Mouse (Mus musculus): ENCODE data around the gene Omt2b. TPM values are rescaled to one million over a fixed set of nuclear protein-coding genes. Genes with fewer than 3 reads are reported as not detected.
A peak's percentile ranks its signal among the peaks of the same experiment; 100 is the strongest.
"Not testable (repeated sequence)": the region's sequence is repeated elsewhere in the genome, so short reads cannot be mapped to it uniquely, and the experiment has no call there.

Omt2b gene
- not detected in 2 replicates for polyA plus RNA-seq (2015; fragmentation: Nextera tagmentation; extraction: Ambion mirVana)

DNA sequence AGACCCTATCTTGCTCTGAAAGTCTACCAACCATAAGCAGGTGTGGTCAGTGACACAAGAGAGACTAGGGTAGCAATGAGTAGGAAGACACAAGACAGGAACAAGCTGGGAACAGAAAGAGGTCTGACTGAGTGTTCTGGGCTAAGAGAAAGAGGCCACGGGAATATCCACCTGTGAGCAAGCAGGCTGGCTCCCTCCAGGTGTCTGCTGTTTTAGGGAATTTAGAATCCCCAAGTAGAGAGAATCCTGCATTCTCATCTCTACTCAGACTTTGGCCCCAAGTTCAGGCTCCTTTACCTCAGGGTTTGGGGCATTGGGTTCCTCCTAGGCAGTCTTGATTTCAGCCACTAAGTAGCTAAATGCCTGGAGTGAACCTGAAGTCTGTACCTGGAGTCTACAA is at the start of gene Omt2b:
Omt2b (plus strand) TSS at position 301 of the 400 bp plus-strand sequence.
- H3K4me2 ChIP-seq; H3K36me3 ChIP-seq; H3K4me1 ChIP-seq (replicated peaks); H3K4me3 ChIP-seq; H3K9ac ChIP-seq; ATAC-seq (replicated peaks; ENCODE audit: insufficient number of reproducible peaks, insufficient read depth, low FRiP score, low read depth); H3K9me3 ChIP-seq (replicated peaks); H3K27ac ChIP-seq; H3K27me3 ChIP-seq: not testable (repeated sequence)
- WGBS: 57% methylated on average over 1 of the region's 1 CpGs

- not testable (repeated sequence) for H3K27ac ChIP-seq; H3K4me2 ChIP-seq; H3K9ac ChIP-seq; H3K36me3 ChIP-seq; H3K27me3 ChIP-seq; H3K4me3 ChIP-seq; H3K4me1 ChIP-seq (replicated peaks); H3K9me3 ChIP-seq (replicated peaks); ATAC-seq (replicated peaks; ENCODE audit: insufficient number of reproducible peaks, insufficient read depth, low FRiP score, low read depth)
- WGBS: 76% methylated on average over 4 of the region's 4 CpGs
Measured at GRCm38 (mm10) chr9:78282002-78282711, 45.2 kb upstream of the Omt2b start.

DNA sequence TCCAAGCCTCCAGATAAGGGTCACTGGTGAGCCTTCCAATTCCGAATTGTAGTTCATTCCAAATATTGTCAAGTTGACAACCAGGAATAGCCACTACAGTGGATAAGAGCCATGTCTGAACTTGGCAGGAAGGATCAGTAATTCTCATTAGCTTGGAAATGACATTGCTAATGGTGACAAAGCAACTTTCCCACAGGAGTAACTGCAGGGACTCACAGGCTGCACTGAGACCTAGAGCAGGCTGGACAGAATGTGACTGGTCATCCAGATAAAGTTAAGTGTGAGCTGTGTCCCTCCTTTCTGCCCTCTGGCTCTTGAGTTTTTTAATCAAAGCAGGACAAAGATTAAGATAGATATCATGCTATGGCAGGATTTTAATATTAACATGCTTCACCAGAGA is 38.3 kb upstream of the Omt2b start:
- not testable (repeated sequence) for H3K4me1 ChIP-seq (replicated peaks); ATAC-seq (replicated peaks; ENCODE audit: insufficient number of reproducible peaks, insufficient read depth, low FRiP score, low read depth); H3K9ac ChIP-seq; H3K4me2 ChIP-seq; H3K36me3 ChIP-seq; H3K27me3 ChIP-seq; H3K27ac ChIP-seq; H3K9me3 ChIP-seq (replicated peaks); H3K4me3 ChIP-seq
- WGBS: 41% methylated on average over 1 of the region's 1 CpGs

- ATAC-seq (replicated peaks; ENCODE audit: insufficient number of reproducible peaks, insufficient read depth, low FRiP score, low read depth); H3K9ac ChIP-seq; H3K9me3 ChIP-seq (replicated peaks); H3K27me3 ChIP-seq; H3K4me1 ChIP-seq (replicated peaks); H3K4me2 ChIP-seq; H3K36me3 ChIP-seq; H3K27ac ChIP-seq; H3K4me3 ChIP-seq: not testable (repeated sequence)
- 74% methylated on average over 3 of the region's 3 CpGs for WGBS
Measured at GRCm38 (mm10) chr9:78289723-78290122, 37.7 kb upstream of the Omt2b start, which contains the start of gene Gm10639. TSS of gene Gm10639 (plus strand) at chr9:78289923.

- not testable (repeated sequence) for H3K9me3 ChIP-seq (replicated peaks); H3K4me1 ChIP-seq (replicated peaks); H3K27ac ChIP-seq; H3K4me3 ChIP-seq; H3K4me2 ChIP-seq; H3K9ac ChIP-seq; H3K36me3 ChIP-seq; H3K27me3 ChIP-seq; ATAC-seq (replicated peaks; ENCODE audit: insufficient number of reproducible peaks, insufficient read depth, low FRiP score, low read depth)
- WGBS: 66% methylated on average over 8 of the region's 8 CpGs
Measured at GRCm38 (mm10) chr9:78292462-78292861, 34.9 kb upstream of the Omt2b start.

- not testable (repeated sequence) for H3K4me2 ChIP-seq; H3K9ac ChIP-seq; H3K4me3 ChIP-seq; H3K27me3 ChIP-seq; H3K9me3 ChIP-seq (replicated peaks); H3K36me3 ChIP-seq; H3K4me1 ChIP-seq (replicated peaks); H3K27ac ChIP-seq; ATAC-seq (replicated peaks; ENCODE audit: insufficient number of reproducible peaks, insufficient read depth, low FRiP score, low read depth)
- WGBS: 82% methylated on average over 1 of the region's 1 CpGs
Measured at GRCm38 (mm10) chr9:78293683-78294082, 33.7 kb upstream of the Omt2b start.

GRCm38 (mm10) chr9:78294781-78295180 is 32.6 kb upstream of the Omt2b start:
- WGBS: 64% methylated on average over 6 of the region's 7 CpGs
- not testable (repeated sequence) for H3K9ac ChIP-seq; H3K9me3 ChIP-seq (replicated peaks); H3K4me3 ChIP-seq; H3K27me3 ChIP-seq; ATAC-seq (replicated peaks; ENCODE audit: insufficient number of reproducible peaks, insufficient read depth, low FRiP score, low read depth); H3K36me3 ChIP-seq; H3K27ac ChIP-seq; H3K4me1 ChIP-seq (replicated peaks); H3K4me2 ChIP-seq

DNA sequence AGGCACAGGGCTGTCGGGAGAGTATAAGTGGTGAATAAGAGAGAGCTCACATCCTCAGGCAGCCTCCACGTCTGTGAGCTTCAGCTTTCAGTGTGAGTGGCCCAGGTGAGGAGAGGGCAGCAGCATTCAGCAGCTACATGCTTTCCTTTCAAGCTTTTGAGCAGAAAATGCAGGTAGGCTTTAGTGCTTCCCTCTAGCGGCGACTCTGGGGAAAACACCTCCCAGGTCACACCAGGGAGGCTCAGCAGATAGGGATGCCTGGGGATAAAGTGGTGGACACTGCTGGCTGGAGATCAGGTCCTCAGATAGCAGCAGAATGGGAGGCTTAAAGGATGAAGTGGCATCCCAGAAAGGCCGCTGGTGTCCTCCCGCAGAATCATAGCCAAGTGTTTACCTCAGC is 31.3 kb upstream of the Omt2b start:
- 10% methylated on average over 6 of the region's 6 CpGs for WGBS
- H3K4me1 ChIP-seq (replicated peaks); H3K4me3 ChIP-seq; H3K4me2 ChIP-seq; H3K27ac ChIP-seq; H3K9ac ChIP-seq; H3K27me3 ChIP-seq; H3K9me3 ChIP-seq (replicated peaks); H3K36me3 ChIP-seq: not testable (repeated sequence)
- ATAC-seq (replicated peaks; ENCODE audit: insufficient number of reproducible peaks, insufficient read depth, low FRiP score, low read depth): 0 out of 2 replicates have a peak, but pooled peaks have one; percentile 4

DNA sequence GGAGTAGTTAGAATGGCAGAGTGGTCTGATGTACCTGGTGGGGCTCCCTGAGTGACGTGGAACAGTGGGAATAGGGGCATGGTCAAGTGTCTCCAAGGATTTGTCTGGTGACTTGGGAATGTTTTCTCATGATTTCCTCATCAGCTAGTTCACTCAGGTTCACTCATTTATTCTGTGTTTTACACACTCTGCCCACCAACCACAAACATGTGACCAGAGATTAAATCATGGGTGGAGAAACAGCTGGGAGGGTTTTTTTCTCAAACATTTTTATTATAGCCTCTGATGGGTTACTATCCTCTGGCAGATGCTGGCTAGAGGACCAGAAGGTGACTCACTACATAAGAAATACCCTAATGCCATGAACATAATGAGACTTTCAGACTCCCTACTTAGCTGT is 29.2 kb upstream of the Omt2b start:
- Histone ChIP-seq H3K4me1 (replicated peaks) (no peaks in the 10 kb centered on the region), H3K27me3 (no peaks in the 10 kb centered on the region)
- no peak for ATAC-seq (replicated peaks; ENCODE audit: insufficient number of reproducible peaks, insufficient read depth, low FRiP score, low read depth)

GRCm38 (mm10) chr9:78299143-78299542 is 28.2 kb upstream of the Omt2b start:
- ATAC-seq (replicated peaks; ENCODE audit: insufficient number of reproducible peaks, insufficient read depth, low FRiP score, low read depth): not testable (repeated sequence)

More for the DNA sequence above, 29.2 kb upstream of the Omt2b start:
- H3K9me3 ChIP-seq (replicated peaks): no peaks in the 10 kb centered on the region
- no peak overlapping the region for H3K4me2 ChIP-seq
- WGBS: 73% methylated on average over 1 of the region's 1 CpGs
- no peaks in the 10 kb centered on the region for H3K36me3 ChIP-seq
- H3K27ac ChIP-seq: no peak overlapping the region
- H3K4me3 ChIP-seq: no peak overlapping the region
- H3K9ac ChIP-seq: no peak overlapping the region

DNA sequence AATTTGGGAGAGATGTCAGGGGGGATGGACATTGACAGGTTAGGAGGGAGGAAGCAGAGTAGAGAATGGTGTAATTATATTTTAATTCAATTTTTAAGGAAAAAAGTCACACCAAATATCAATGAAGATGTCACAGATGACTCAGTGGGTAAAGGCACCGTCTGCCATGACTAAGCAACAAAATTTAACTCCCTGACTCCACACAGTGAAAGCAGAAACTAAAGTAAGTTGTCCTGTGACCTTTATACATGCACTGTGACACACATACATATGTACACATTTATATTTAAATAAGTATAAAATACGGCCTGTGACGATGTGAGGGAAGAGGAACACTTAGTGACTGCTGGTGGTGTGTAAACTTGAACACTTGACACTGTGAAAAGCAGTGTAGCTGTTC is 19.3 kb upstream of the Omt2b start:
- WGBS: 79% methylated on average over 3 of the region's 3 CpGs
- not testable (repeated sequence) for H3K9ac ChIP-seq; H3K9me3 ChIP-seq (replicated peaks); H3K36me3 ChIP-seq; H3K4me2 ChIP-seq; H3K4me1 ChIP-seq (replicated peaks); H3K4me3 ChIP-seq; H3K27ac ChIP-seq; ATAC-seq (replicated peaks; ENCODE audit: insufficient number of reproducible peaks, insufficient read depth, low FRiP score, low read depth); H3K27me3 ChIP-seq

More at GRCm38 (mm10) chr9:78299143-78299542, 28.2 kb upstream of the Omt2b start:
- not testable (repeated sequence) for H3K4me1 ChIP-seq (replicated peaks); H3K9me3 ChIP-seq (replicated peaks); H3K4me2 ChIP-seq; H3K4me3 ChIP-seq; H3K27ac ChIP-seq; H3K36me3 ChIP-seq; H3K9ac ChIP-seq; H3K27me3 ChIP-seq
- WGBS: 25% methylated on average over 1 of the region's 1 CpGs

GRCm38 (mm10) chr9:78314696-78315095 is 12.7 kb upstream of the Omt2b start, which contains the start of gene Omt2a:
TSS of gene Omt2a (minus strand) at chr9:78314796.
- no peak for ATAC-seq (replicated peaks; ENCODE audit: insufficient number of reproducible peaks, insufficient read depth, low FRiP score, low read depth)
- Histone ChIP-seq H3K9me3 (replicated peaks) (no peaks in the 10 kb centered on the region), H3K9ac (no peak within 1 kb of the TSS), H3K27me3 (no peaks in the 10 kb centered on the region), H3K4me3 (no peak within 1 kb of the TSS), H3K27ac (no peak within 1 kb of the TSS), H3K4me1 (replicated peaks) (no peaks in the 10 kb centered on the region), H3K4me2 (no peak within 1 kb of the TSS), H3K36me3 (no peaks in the 10 kb centered on the region)
- 63% methylated on average over 2 of the region's 2 CpGs for WGBS
